ENCODE assay signal across 8 mouse cellular contexts in genomic region chr4:155189711-155190139, GRCm38 (mm10). TPM values are rescaled to one million over a fixed set of nuclear protein-coding genes. Genes with fewer than 3 reads are reported as not detected.
DNase-seq lines count a peak whose midpoint lies in the region; ATAC-seq and TF ChIP-seq lines count a peak whose summit lies in the region.

No protein-coding gene starts in this region.

- no peaks in the 10 kb centered on the region for H3K36me3 ChIP-seq in hindbrain, embryonic 11.5 days (ENCODE audit: control insufficient read depth, insufficient read depth, low read length)

- H3K4me3 ChIP-seq in hindbrain, embryonic 11.5 days (ENCODE audit: low read depth, low read length), result no peak overlapping the region

- H3K4me2 ChIP-seq in hindbrain, embryonic 11.5 days (replicated peaks; ENCODE audit: low read depth, low read length), result no peak overlapping the region

- peak overlapping the region; percentile 61 for H3K27ac ChIP-seq in hindbrain, embryonic 11.5 days (ENCODE audit: low read depth, low read length)

- TF ChIP-seq CTCF in brain, embryonic 14.5 days (IDR thresholded peaks at IDR 0.05; ENCODE audit: borderline replicate concordance, extremely low read depth, insufficient read depth, insufficient read length), result no peak

- peak; percentile 55 for ATAC-seq in hindbrain, embryonic 11.5 days (ENCODE audit: low FRiP score)
- no peak for ATAC-seq in granulocyte monocyte progenitor cell, adult 5-6 weeks (replicated peaks; ENCODE audit: poor library complexity, severe bottlenecking)

- TF ChIP-seq POLR2A in brain, embryonic 14.5 days (IDR thresholded peaks at IDR 0.05; ENCODE audit: borderline replicate concordance, extremely low read depth, insufficient read depth, insufficient read length, poor library complexity, severe bottlenecking), result no peak

- H3K9me3 ChIP-seq in hindbrain, embryonic 11.5 days (ENCODE audit: control insufficient read depth, low read length), result no peaks in the 10 kb centered on the region

- no peak overlapping the region; the same call in 1 of the 2 replicates for H3K9ac ChIP-seq in hindbrain, embryonic 11.5 days (ENCODE audit: low read depth, low read length)

- peak; percentile 61 for DNase-seq in cerebellum, adult 9-11 months
- DNase-seq in cerebellum, adult 9-10 months, result no peak
- peak; percentile 20 for DNase-seq in brain, embryonic 14.5 days (ENCODE audit: low read depth)
- DNase-seq in hindbrain, embryonic 11.5 days (ENCODE audit: low spot score), result peak; percentile 54
- DNase-seq in lung, postnatal 14 days, result peak; percentile 53
- no peak for DNase-seq in layer of hippocampus, postnatal 36 days
- no peak for DNase-seq in layer of hippocampus, postnatal 10 days (ENCODE audit: low spot score in 2 of 2)

- H3K4me1 ChIP-seq in hindbrain, embryonic 11.5 days (replicated peaks; ENCODE audit: control insufficient read depth, insufficient read depth, low read length), result peaks cover 29% of the 10 kb centered on the region

- 0% methylated on average over 4 of the region's 4 CpGs for WGBS in hindbrain, embryonic 11.5 days

- H3K27me3 ChIP-seq in hindbrain, embryonic 11.5 days (ENCODE audit: control insufficient read depth, insufficient read depth, low read length), result no peaks in the 10 kb centered on the region

RNA-seq across cellular contexts. Expression of gene Ski, which starts 32.7 kb away (rescaled TPM):
- polyA plus RNA-seq in brain, embryonic 14.5 days (2012; rRNA removed), result 38.6 and 55.2 TPM in 2 replicates
- polyA plus RNA-seq in hindbrain, embryonic 11.5 days (2014; fragmentation: Nextera tagmentation; extraction: Ambion mirVana), result 13.4 and 21.0 TPM in 2 replicates
- total RNA-seq in granulocyte monocyte progenitor cell, adult 5-6 weeks (2014; fragmentation: Nextera tagmentation), result 18.1 and 19.4 TPM in 2 replicates
- 4.7 and 8.6 TPM in 2 replicates for total RNA-seq in granulocyte monocyte progenitor cell, adult 5-6 weeks (2017)
- 100 to 1,000 TPM; 126 to 132 TPM for total RNA-seq in layer of hippocampus, postnatal 36 days (2021)
- 100 to 1,000 TPM; 118 TPM for total RNA-seq in layer of hippocampus, postnatal 10 days (2021)

RNA-seq across cellular contexts. Expression of gene Faap20, which starts 59.9 kb away (rescaled TPM):
- polyA plus RNA-seq in brain, embryonic 14.5 days (2012; rRNA removed), result 71.9 and 96.0 TPM in 2 replicates
- 99.0 and 99.3 TPM in 2 replicates for polyA plus RNA-seq in hindbrain, embryonic 11.5 days (2014; fragmentation: Nextera tagmentation; extraction: Ambion mirVana)
- 25.0 and 35.2 TPM in 2 replicates for total RNA-seq in granulocyte monocyte progenitor cell, adult 5-6 weeks (2014; fragmentation: Nextera tagmentation)
- total RNA-seq in granulocyte monocyte progenitor cell, adult 5-6 weeks (2017), result 14.0 and 17.5 TPM in 2 replicates
- total RNA-seq in layer of hippocampus, postnatal 36 days (2021), result 10 to 100 TPM; 30.9 to 35.1 TPM
- 10 to 100 TPM; 22.2 to 24.3 TPM for total RNA-seq in layer of hippocampus, postnatal 10 days (2021)

Comparison
In these comparisons a context has a peak if more than half of its experiments do, and no peak if none do; other contexts are left out.
1. DNase-seq: peak in cerebellum, adult 9-11 months (single experiment), brain, embryonic 14.5 days (single experiment), hindbrain, embryonic 11.5 days (single experiment) and lung, postnatal 14 days (single experiment); none in cerebellum, adult 9-10 months (single experiment), layer of hippocampus, postnatal 36 days (0 of 2) and layer of hippocampus, postnatal 10 days (0 of 2).
2. RNA of gene Ski, which starts 32.7 kb away (total RNA-seq): 126 to 132 TPM in layer of hippocampus, postnatal 36 days and 118 TPM in layer of hippocampus, postnatal 10 days; 4.7 to 19.4 TPM in granulocyte monocyte progenitor cell, adult 5-6 weeks; every median in the first group is over 4 times any median in the second.